Mouse (Mus musculus): Measurements from ENCODE around the gene Camk2b.

- no peak for TF ChIP-seq CTCF (IDR thresholded peaks at IDR 0.05; ENCODE audit: control insufficient read depth, insufficient read depth, insufficient replicate concordance, low read depth, low read length)
- no peak for TF ChIP-seq POLR2A (IDR thresholded peaks at IDR 0.05; ENCODE audit: control insufficient read depth, low read depth, low read length)
Observed at GRCm38 (mm10) chr11:6063501-6064214, 2.5 kb downstream of the Camk2b start.
